Mouse (Mus musculus): ENCODE results near the gene Zpr1. TPM values are rescaled to one million over a fixed set of nuclear protein-coding genes. Genes with fewer than 3 reads are reported as not detected.

Zpr1 gene
- polyA plus RNA-seq, 2 experiments, result 16.4 to 28.1 TPM

DNA sequence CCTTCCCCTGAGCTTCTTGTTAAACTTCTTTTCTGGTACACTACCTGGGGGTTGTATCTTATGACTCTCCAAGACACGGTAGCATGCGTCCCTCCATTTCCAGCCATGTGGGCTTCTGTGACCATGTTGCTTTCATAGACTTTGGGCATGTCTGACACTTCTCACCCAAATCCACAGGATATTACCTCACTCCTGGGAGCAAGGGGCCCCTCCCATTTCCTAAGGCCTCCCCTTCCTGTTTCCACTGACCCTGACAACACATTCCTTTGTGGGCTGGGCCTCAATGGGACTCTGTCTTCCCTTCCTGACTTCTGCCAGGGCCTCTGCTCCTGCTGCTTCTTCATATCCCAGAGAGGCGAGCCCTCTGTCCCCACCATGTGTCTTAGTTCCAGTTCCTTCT is 15.3 kb upstream of the Zpr1 start:
- TF ChIP-seq EP300 (IDR thresholded peaks at IDR 0.05; ENCODE audit: low read depth), result no peak
- no peak for TF ChIP-seq CTCF (IDR thresholded peaks at IDR 0.05; ENCODE audit: low read depth)
- Histone ChIP-seq H3K27me3 (ENCODE audit: control insufficient read depth, insufficient read depth, low read length) (no peaks in the 10 kb centered on the region), H3K4me2 (ENCODE audit: low read depth) (no peak overlapping the region), H3K9ac (replicated peaks) (no peak overlapping the region), H3K4me1 (replicated peaks; ENCODE audit: control insufficient read depth in 2 of 2, insufficient read depth in 2 of 2, low read length in 1 of 2) (peaks cover 0 to 2% of the 10 kb centered on the region in 2 experiments; a peak in 1 of 4 replicates), H3K27ac (no peak overlapping the region), H3K9me3 (ENCODE audit: control insufficient read depth, low read length) (no peaks in the 10 kb centered on the region), H3K36me3 (replicated peaks; ENCODE audit: control insufficient read depth, insufficient read depth, low read depth) (no peaks in the 10 kb centered on the region), H3K4me3 (ENCODE audit: insufficient read depth in 1 of 2, low read depth in 2 of 2, low read length in 2 of 2) (no peak overlapping the region)
- 59% methylated on average over 3 of the region's 3 CpGs for WGBS (ENCODE audit: insufficient replicate concordance)
- DNase-seq (ENCODE audit: low read depth in 3 of 3, low spot score in 3 of 3), result no peak
- ATAC-seq (ENCODE audit: insufficient read depth), result no peak

DNA sequence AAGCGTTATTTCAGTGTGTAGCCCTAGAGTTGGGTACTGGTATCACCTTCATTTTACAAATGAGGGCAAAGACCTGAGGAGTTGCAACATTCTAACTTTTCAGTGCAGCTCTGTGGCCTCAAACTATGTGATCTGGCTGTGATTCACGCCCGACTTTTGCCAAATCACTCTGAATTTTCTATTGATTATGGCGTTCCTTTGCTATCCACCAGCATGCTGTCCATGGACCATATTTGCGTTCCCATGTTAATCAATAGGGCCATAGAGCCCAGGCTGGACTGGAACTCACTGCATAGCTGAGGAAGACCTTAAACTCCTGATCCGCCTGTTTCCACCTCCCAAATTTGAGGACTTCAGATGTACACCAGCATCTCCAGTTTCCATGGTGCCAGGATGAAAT is 13.8 kb upstream of the Zpr1 start:
- Histone ChIP-seq H3K4me2 (ENCODE audit: low read depth) (no peak overlapping the region), H3K9me3 (ENCODE audit: control insufficient read depth, low read length) (no peaks in the 10 kb centered on the region), H3K27ac (no peak overlapping the region), H3K27me3 (ENCODE audit: control insufficient read depth, insufficient read depth, low read length) (no peaks in the 10 kb centered on the region), H3K4me3 (ENCODE audit: insufficient read depth in 1 of 2, low read depth in 2 of 2, low read length in 2 of 2) (no peak overlapping the region), H3K9ac (replicated peaks) (no peak overlapping the region), H3K36me3 (replicated peaks; ENCODE audit: control insufficient read depth, insufficient read depth, low read depth) (no peaks in the 10 kb centered on the region), H3K4me1 (replicated peaks; ENCODE audit: control insufficient read depth in 2 of 2, insufficient read depth in 2 of 2, low read length in 1 of 2) (peaks cover 0 to 2% of the 10 kb centered on the region in 2 experiments; a peak in 1 of 4 replicates)
- 61% methylated on average over 6 of the region's 6 CpGs for WGBS (ENCODE audit: insufficient replicate concordance)
- no peak for TF ChIP-seq CTCF (IDR thresholded peaks at IDR 0.05; ENCODE audit: low read depth)
- no peak for TF ChIP-seq EP300 (IDR thresholded peaks at IDR 0.05; ENCODE audit: low read depth)
- ATAC-seq (ENCODE audit: insufficient read depth) (no peak), DNase-seq (ENCODE audit: low read depth in 3 of 3, low spot score in 3 of 3) (no peak)

DNA sequence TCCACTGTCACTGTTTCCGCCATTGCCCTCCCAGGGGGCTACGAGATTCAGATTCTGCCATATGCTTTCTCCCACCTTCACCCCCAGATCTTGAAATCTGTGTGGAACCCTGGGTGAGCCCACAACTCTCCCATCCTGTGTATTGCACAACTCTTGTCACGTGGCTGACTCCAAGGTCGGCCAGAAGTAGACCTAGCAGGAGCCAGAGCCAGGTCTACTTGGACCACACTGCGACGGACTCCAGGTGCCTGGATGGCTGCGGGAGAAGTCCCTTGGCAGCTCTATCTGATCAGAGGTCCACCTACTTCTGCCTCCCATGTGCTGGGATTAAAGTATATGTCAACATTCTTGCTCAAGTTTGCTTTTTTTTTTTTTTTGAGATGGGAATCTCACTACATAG is 11.7 kb upstream of the Zpr1 start:
- TF ChIP-seq CTCF (IDR thresholded peaks at IDR 0.05; ENCODE audit: low read depth) (no peak), EP300 (IDR thresholded peaks at IDR 0.05; ENCODE audit: low read depth) (no peak)
- H3K4me3 ChIP-seq (ENCODE audit: insufficient read depth in 1 of 2, low read depth in 2 of 2, low read length in 2 of 2), result no peak overlapping the region
- 66% methylated on average over 7 of the region's 7 CpGs for WGBS (ENCODE audit: insufficient replicate concordance)
- H3K27me3 ChIP-seq (ENCODE audit: control insufficient read depth, insufficient read depth, low read length), result no peaks in the 10 kb centered on the region
- DNase-seq (ENCODE audit: low read depth in 3 of 3, low spot score in 3 of 3), result no peak
- ATAC-seq (ENCODE audit: insufficient read depth), result no peak
- peaks cover 0 to 2% of the 10 kb centered on the region in 2 experiments; a peak in 1 of 4 replicates for H3K4me1 ChIP-seq (replicated peaks; ENCODE audit: control insufficient read depth in 2 of 2, insufficient read depth in 2 of 2, low read length in 1 of 2)
- no peak overlapping the region for H3K27ac ChIP-seq
- H3K9ac ChIP-seq (replicated peaks), result no peak overlapping the region
- no peaks in the 10 kb centered on the region for H3K9me3 ChIP-seq (ENCODE audit: control insufficient read depth, low read length)
- H3K36me3 ChIP-seq (replicated peaks; ENCODE audit: control insufficient read depth, insufficient read depth, low read depth), result no peaks in the 10 kb centered on the region
- no peak overlapping the region for H3K4me2 ChIP-seq (ENCODE audit: low read depth)

DNA sequence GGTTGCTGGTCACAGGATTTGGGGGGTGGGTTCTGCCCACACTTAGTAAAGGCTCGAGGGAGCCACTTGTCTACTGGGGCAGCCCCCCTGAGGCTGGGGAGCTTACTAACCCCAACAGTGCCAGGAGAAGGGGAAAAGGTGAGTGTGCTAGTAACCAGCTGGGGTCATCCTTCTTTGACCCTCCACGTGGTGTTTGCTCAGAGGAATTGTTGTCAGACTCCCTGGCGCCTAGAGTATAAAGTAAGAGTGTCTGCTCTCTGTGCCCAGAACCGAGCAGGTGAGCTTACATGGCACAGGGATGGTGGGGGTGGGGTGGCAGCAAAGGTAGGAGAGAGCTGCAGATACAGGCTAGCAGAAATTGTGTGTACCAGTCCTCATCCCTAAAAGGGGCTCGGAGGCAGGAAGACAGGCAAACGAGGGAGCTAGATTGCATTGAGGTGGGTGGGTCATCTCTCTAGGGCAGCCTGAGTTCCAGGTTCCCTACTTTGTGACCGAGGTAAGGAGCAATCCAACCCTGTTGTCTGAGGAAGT is 4.5 kb upstream of the Zpr1 start, which contains the start of gene Apoa5:
Apoa5 (plus strand) TSS at position 291 of the 531 bp plus-strand sequence.
- TF ChIP-seq EP300 (IDR thresholded peaks at IDR 0.05; ENCODE audit: low read depth) (no peak), CTCF (IDR thresholded peaks at IDR 0.05; ENCODE audit: low read depth) (no peak)
- Histone ChIP-seq H3K4me1 (replicated peaks; ENCODE audit: control insufficient read depth in 2 of 2, insufficient read depth in 2 of 2, low read length in 1 of 2) (peaks cover 3 to 5% of the 10 kb centered on the region in 2 experiments; a peak in 3 of 4 replicates), H3K4me3 (ENCODE audit: insufficient read depth in 1 of 2, low read depth in 2 of 2, low read length in 2 of 2) (no peak within 1 kb of the TSS), H3K27me3 (ENCODE audit: control insufficient read depth, insufficient read depth, low read length) (no peaks in the 10 kb centered on the region), H3K4me2 (ENCODE audit: low read depth) (no peak within 1 kb of the TSS), H3K36me3 (replicated peaks; ENCODE audit: control insufficient read depth, insufficient read depth, low read depth) (no peaks in the 10 kb centered on the region), H3K9me3 (ENCODE audit: control insufficient read depth, low read length) (no peaks in the 10 kb centered on the region), H3K27ac (no peak within 1 kb of the TSS), H3K9ac (replicated peaks) (no peak within 1 kb of the TSS)
- DNase-seq (ENCODE audit: low read depth in 3 of 3, low spot score in 3 of 3) (no peak), ATAC-seq (ENCODE audit: insufficient read depth) (no peak)
- WGBS (ENCODE audit: insufficient replicate concordance), result 36% methylated on average over 7 of the region's 7 CpGs

DNA sequence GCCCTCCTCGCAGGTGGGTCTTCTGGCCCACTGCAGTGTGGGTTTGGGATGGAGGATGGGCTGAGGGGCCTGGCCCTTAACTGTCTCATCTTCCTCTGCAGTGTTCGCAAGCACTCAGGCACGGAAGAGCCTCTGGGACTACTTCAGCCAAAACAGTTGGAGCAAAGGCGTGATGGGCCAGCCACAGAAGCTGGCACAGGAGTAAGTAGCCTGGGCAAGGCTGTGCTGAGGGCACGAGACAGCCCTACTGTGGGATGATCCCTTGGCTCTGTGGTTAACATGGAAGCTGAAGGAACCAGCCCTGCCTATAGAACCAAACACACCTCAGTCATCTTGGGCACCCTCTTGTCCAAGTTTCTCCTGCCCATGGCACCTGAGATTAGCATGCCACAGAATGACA is 3.7 kb upstream of the Zpr1 start:
- ATAC-seq (ENCODE audit: insufficient read depth) (no peak), DNase-seq (ENCODE audit: low read depth in 3 of 3, low spot score in 3 of 3) (no peak)
- Histone ChIP-seq H3K4me3 (ENCODE audit: insufficient read depth in 1 of 2, low read depth in 2 of 2, low read length in 2 of 2) (no peak overlapping the region), H3K27ac (no peak overlapping the region), H3K36me3 (replicated peaks; ENCODE audit: control insufficient read depth, insufficient read depth, low read depth) (no peaks in the 10 kb centered on the region), H3K4me1 (replicated peaks; ENCODE audit: control insufficient read depth in 2 of 2, insufficient read depth in 2 of 2, low read length in 1 of 2) (peaks cover 7 to 9% of the 10 kb centered on the region in 2 experiments; a peak in 3 of 4 replicates), H3K27me3 (ENCODE audit: control insufficient read depth, insufficient read depth, low read length) (no peaks in the 10 kb centered on the region), H3K4me2 (ENCODE audit: low read depth) (no peak overlapping the region), H3K9ac (replicated peaks) (no peak overlapping the region), H3K9me3 (ENCODE audit: control insufficient read depth, low read length) (no peaks in the 10 kb centered on the region)
- no peak for TF ChIP-seq CTCF (IDR thresholded peaks at IDR 0.05; ENCODE audit: low read depth)
- TF ChIP-seq EP300 (IDR thresholded peaks at IDR 0.05; ENCODE audit: low read depth), result no peak
- 67% methylated on average over 5 of the region's 5 CpGs for WGBS (ENCODE audit: insufficient replicate concordance)
